ENCODE assay signal across 8 mouse cellular contexts in the genomic region with DNA sequence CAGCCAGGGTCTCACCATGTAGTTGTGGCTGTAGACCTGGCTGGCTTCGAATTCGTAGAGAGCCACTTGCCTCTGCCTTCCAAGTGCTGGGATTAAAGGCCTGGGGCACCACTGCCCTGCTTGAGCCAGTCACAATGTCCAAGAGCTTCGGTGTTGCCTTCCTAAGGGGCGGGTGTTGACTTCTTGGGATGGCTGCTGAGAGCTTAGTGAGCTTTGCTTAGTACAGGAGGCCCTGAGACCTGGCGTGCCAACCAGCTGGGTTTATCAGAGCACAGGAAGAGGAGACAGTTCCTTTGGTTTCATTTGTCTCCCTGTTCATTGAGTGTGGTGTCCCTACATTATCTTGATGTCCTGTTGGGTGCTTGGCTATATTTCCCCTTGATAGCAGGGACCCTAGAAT. TPM values are rescaled to one million over a fixed set of nuclear protein-coding genes. Genes with fewer than 3 reads are reported as not detected.
DNase-seq lines count a peak whose midpoint lies in the region; ATAC-seq and TF ChIP-seq lines count a peak whose summit lies in the region.

No protein-coding gene starts in this region.

- H3K9ac ChIP-seq in limb, embryonic 13.5 days: peak overlapping the region; percentile 92
- peak overlapping the region; percentile 97 for H3K9ac ChIP-seq in neural tube, embryonic 14.5 days (replicated peaks; ENCODE audit: low read depth, low read length)

- intact Hi-C loops in left cerebral cortex, adult 2 months (cut with DNase I): loop anchor here (2.0 kb wide), 1 partner anchor 35 kb away; no protein-coding TSS in a partner anchor
- intact Hi-C loops in left cerebral cortex, postnatal 14 days (cut with DNase I): loop anchor here (5.0 kb wide), 1 partner anchor 35 kb away; no protein-coding TSS in a partner anchor

- 28% methylated on average over 5 of the region's 5 CpGs for WGBS in forebrain, embryonic 10.5 days
- 37% methylated on average over 5 of the region's 5 CpGs for WGBS in limb, embryonic 13.5 days
- 37% methylated on average over 5 of the region's 5 CpGs for WGBS in neural tube, embryonic 14.5 days

- TF ChIP-seq CTCF in left cerebral cortex, adult 2 months (IDR thresholded peaks at IDR 0.05): no peak

- H3K36me3 ChIP-seq in forebrain, embryonic 10.5 days (replicated peaks): no peaks in the 10 kb centered on the region
- no peaks in the 10 kb centered on the region for H3K36me3 ChIP-seq in limb, embryonic 13.5 days
- H3K36me3 ChIP-seq in neural tube, embryonic 14.5 days (ENCODE audit: control insufficient read depth, insufficient read depth, low read length): no peaks in the 10 kb centered on the region

- H3K9me3 ChIP-seq in forebrain, embryonic 10.5 days: no peaks in the 10 kb centered on the region
- H3K9me3 ChIP-seq in limb, embryonic 13.5 days: no peaks in the 10 kb centered on the region
- no peaks in the 10 kb centered on the region for H3K9me3 ChIP-seq in neural tube, embryonic 14.5 days (ENCODE audit: control insufficient read depth, low read length)

- ATAC-seq in limb, embryonic 13.5 days (ENCODE audit: low FRiP score, low read depth): no peak
- ATAC-seq in neural tube, embryonic 14.5 days (ENCODE audit: low read depth): no peak

- DNase-seq in left cerebral cortex, adult 2 months (ENCODE audit: extremely low spot score in 1 of 2, low spot score in 2 of 2): no peak
- no peak for DNase-seq in left cerebral cortex, postnatal 14 days (ENCODE audit: low spot score in 2 of 2)
- DNase-seq in forebrain, embryonic 10.5 days (ENCODE audit: extremely low spot score, low spot score): no peak
- DNase-seq in layer of hippocampus, adult 8-10 months (ENCODE audit: low spot score in 2 of 2): no peak
- no peak for DNase-seq in right cerebral cortex, postnatal 36 days (ENCODE audit: low spot score in 2 of 2)
- DNase-seq in urinary bladder, postnatal 4 days (ENCODE audit: low spot score in 2 of 2): no peak

- H3K4me3 ChIP-seq in left cerebral cortex, adult 2 months: peak overlapping the region; percentile 93
- peak overlapping the region; percentile 83 for H3K4me3 ChIP-seq in forebrain, embryonic 10.5 days
- peak overlapping the region; percentile 77 for H3K4me3 ChIP-seq in limb, embryonic 13.5 days
- H3K4me3 ChIP-seq in neural tube, embryonic 14.5 days (ENCODE audit: low read depth, low read length): peak overlapping the region; percentile 67

- H3K27ac ChIP-seq in left cerebral cortex, adult 2 months: peak overlapping the region; percentile 90
- H3K27ac ChIP-seq in forebrain, embryonic 10.5 days: peak overlapping the region; percentile 98; the same call in 1 of the 2 replicates
- H3K27ac ChIP-seq in limb, embryonic 13.5 days: peak overlapping the region; percentile 85; the same call in 1 of the 2 replicates
- H3K27ac ChIP-seq in neural tube, embryonic 14.5 days (ENCODE audit: low read depth, low read length): no peak overlapping the region

- H3K4me2 ChIP-seq in limb, embryonic 13.5 days (replicated peaks): peak overlapping the region; percentile 95
- peak overlapping the region; percentile 85 for H3K4me2 ChIP-seq in neural tube, embryonic 14.5 days (ENCODE audit: low read depth, low read length)

- peaks cover 13% of the 10 kb centered on the region for H3K27me3 ChIP-seq in forebrain, embryonic 10.5 days (ENCODE audit: poor library complexity, severe bottlenecking)
- H3K27me3 ChIP-seq in limb, embryonic 13.5 days: no peaks in the 10 kb centered on the region
- H3K27me3 ChIP-seq in neural tube, embryonic 14.5 days (ENCODE audit: control insufficient read depth, insufficient read depth, low read length): no peaks in the 10 kb centered on the region

- peaks cover 88% of the 10 kb centered on the region for H3K4me1 ChIP-seq in forebrain, embryonic 10.5 days
- peaks cover 72% of the 10 kb centered on the region for H3K4me1 ChIP-seq in limb, embryonic 13.5 days
- H3K4me1 ChIP-seq in neural tube, embryonic 14.5 days (ENCODE audit: control insufficient read depth, insufficient read depth, low read length): peaks cover 32% of the 10 kb centered on the region

RNA-seq across cellular contexts. Expression of gene Fam129b, which starts 1.4 kb away (rescaled TPM):
- total RNA-seq in left cerebral cortex, adult 2 months (2021): 10 to 100 TPM; 24.4 to 31.4 TPM
- 10 to 100 TPM; 20.0 to 21.0 TPM for total RNA-seq in left cerebral cortex, postnatal 14 days (2021)
- 22.8 and 25.3 TPM in 2 replicates for polyA plus RNA-seq in forebrain, embryonic 10.5 days (2016; fragmentation: Nextera tagmentation; extraction: Ambion mirVana)
- polyA plus RNA-seq in limb, embryonic 13.5 days (2015; fragmentation: Nextera tagmentation; extraction: Ambion mirVana): 48.5 and 55.8 TPM in 2 replicates
- polyA plus RNA-seq in neural tube, embryonic 14.5 days (2014; fragmentation: Nextera tagmentation; extraction: Ambion mirVana): 11.8 and 18.3 TPM in 2 replicates
- total RNA-seq in layer of hippocampus, adult 8-10 months (2022): 10 to 100 TPM; 21.8 to 39.3 (median 32.1) TPM

RNA-seq across cellular contexts. Expression of gene Stxbp1, which starts 30.3 kb away (rescaled TPM):
- 100 to 1,000 TPM; 947 to 984 TPM for total RNA-seq in left cerebral cortex, adult 2 months (2021)
- 1,000 to 10,000 TPM; 1,032 to 1,038 TPM for total RNA-seq in left cerebral cortex, postnatal 14 days (2021)
- polyA plus RNA-seq in forebrain, embryonic 10.5 days (2016; fragmentation: Nextera tagmentation; extraction: Ambion mirVana): 18.7 and 20.8 TPM in 2 replicates
- 20.8 and 20.9 TPM in 2 replicates for polyA plus RNA-seq in limb, embryonic 13.5 days (2015; fragmentation: Nextera tagmentation; extraction: Ambion mirVana)
- 290 and 312 TPM in 2 replicates for polyA plus RNA-seq in neural tube, embryonic 14.5 days (2014; fragmentation: Nextera tagmentation; extraction: Ambion mirVana)
- 100 to 1,000 TPM; 583 to 634 (median 610) TPM for total RNA-seq in layer of hippocampus, adult 8-10 months (2022)
